Mouse (Mus musculus) bone marrow macrophage, adult 2 months (primary cell): ENCODE measurements around the gene Rpp25. TPM values are rescaled to one million over a fixed set of nuclear protein-coding genes. Genes with fewer than 3 reads are reported as not detected.

Experiments
- H3K27ac ChIP-seq: 2 replicates; pipeline ENCODE4 v1.5.1; 2012; ENCODE audit warnings: low read depth, low read length; ENCODE audit not compliant: insufficient read depth
- H3K4me1 ChIP-seq: 2 replicates; pipeline ENCODE4 v1.6.1; 2012; ENCODE audit warnings: low read length; ENCODE audit not compliant: control insufficient read depth, insufficient read depth
- H3K4me3 ChIP-seq: 2 replicates; pipeline ENCODE4 v1.5.1; 2012; ENCODE audit warnings: mild to moderate bottlenecking, low read length, moderate library complexity; ENCODE audit not compliant: insufficient read depth
- CTCF ChIP-seq: IDR thresholded peaks from 2 replicates; pipeline ENCODE4 v1.5.1; 2012; ENCODE audit warnings: low read depth, mild to moderate bottlenecking, low read length, moderate library complexity
- POLR2A ChIP-seq: IDR thresholded peaks from 2 replicates; pipeline ENCODE4 v1.6.1; 2012; ENCODE audit warnings: mild to moderate bottlenecking, low read depth, low read length, borderline replicate concordance
- polyA plus RNA-seq: library from polyadenylated mRNA; stranded (reverse); fragments of >200 nt; gene quantifications from 2 replicates; pipeline ENCODE4 v1.2.4, GENCODE M21; 2012; ENCODE audit not compliant: missing spikeins, insufficient read depth, insufficient read length

The Rpp25 gene
- polyA plus RNA-seq, 1 experiment, result not detected

DNA sequence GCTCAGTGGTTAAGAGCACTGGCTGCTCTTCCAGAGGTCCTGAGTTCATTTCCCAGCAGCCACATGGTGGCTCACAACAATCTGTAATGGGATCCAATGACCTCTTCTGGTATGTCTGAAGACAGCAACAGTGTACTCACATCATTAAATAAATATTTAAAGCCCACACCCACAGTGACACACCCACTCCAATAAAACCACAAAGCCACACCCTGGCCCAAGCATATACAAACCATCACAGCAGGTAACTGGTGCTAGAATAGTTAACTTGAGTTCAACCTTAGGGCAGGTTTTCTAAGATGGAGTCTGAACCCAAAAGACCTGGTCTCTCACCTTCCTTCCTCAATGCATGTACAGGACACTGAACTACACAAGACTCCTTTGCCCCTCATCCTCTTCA is 8.9 kb upstream of the Rpp25 start:
- Histone ChIP-seq H3K4me3 (no peak overlapping the region), H3K27ac (no peak overlapping the region), H3K4me1 (no peaks in the 10 kb centered on the region)
- TF ChIP-seq POLR2A (no peak), CTCF (no peak)

- H3K4me1 ChIP-seq, result no peaks in the 10 kb centered on the region
- TF ChIP-seq POLR2A (no peak), CTCF (no peak)
- H3K4me3 ChIP-seq, result no peak overlapping the region
- H3K27ac ChIP-seq, result no peak overlapping the region
These were observed 6.6 kb upstream of the Rpp25 start for GRCm38 (mm10) chr9:57497236-57497635.

- TF ChIP-seq CTCF (no peak), POLR2A (no peak)
- Histone ChIP-seq H3K4me3 (no peak overlapping the region), H3K27ac (no peak overlapping the region), H3K4me1 (no peaks in the 10 kb centered on the region)
These were observed 5.3 kb upstream of the Rpp25 start for GRCm38 (mm10) chr9:57498536-57498935.

DNA sequence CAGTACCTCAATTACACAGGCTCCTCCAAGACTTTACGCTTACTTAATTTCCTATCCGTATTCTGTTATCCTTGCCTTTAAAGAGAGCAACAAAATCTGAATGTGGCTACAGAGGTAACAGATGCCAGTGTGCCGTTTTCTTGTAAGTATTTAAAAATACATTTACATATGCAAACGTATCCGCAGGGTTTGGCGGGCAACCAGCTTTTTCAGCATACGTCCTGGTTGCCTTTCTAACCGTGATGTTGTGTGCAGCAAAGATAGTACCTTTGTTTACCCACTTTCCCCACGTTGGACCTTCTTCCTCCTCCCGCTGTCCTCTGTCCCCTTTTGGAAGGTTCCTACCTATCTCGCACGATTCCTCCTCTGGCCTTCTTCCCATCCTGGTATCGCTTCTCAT is 2.4 kb upstream of the Rpp25 start:
- TF ChIP-seq CTCF (no peak), POLR2A (no peak)
- Histone ChIP-seq H3K27ac (no peak overlapping the region), H3K4me3 (no peak overlapping the region), H3K4me1 (no peaks in the 10 kb centered on the region)

DNA sequence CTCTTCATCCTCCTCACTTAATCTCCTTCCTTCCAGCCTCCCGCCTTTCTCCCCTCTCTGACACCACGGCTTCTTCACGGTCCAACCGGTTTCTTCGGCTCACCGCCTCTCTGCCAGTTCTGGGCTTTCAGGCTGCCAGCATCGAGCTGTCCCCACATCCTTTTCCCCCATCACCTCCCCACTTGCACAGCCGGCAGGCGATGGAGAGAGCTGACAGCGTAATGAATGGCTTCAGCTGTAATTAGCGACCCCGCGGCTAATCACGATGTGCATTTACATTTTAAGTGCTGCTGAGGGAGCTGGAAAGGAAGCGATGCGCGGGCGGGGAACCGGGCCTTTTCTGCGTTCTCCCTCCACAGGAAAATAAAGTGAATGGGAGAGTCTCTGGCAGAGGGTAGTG is 2.0 kb upstream of the Rpp25 start:
- Histone ChIP-seq H3K4me1 (no peaks in the 10 kb centered on the region), H3K4me3 (no peak overlapping the region), H3K27ac (no peak overlapping the region)
- TF ChIP-seq POLR2A (no peak), CTCF (no peak)

DNA sequence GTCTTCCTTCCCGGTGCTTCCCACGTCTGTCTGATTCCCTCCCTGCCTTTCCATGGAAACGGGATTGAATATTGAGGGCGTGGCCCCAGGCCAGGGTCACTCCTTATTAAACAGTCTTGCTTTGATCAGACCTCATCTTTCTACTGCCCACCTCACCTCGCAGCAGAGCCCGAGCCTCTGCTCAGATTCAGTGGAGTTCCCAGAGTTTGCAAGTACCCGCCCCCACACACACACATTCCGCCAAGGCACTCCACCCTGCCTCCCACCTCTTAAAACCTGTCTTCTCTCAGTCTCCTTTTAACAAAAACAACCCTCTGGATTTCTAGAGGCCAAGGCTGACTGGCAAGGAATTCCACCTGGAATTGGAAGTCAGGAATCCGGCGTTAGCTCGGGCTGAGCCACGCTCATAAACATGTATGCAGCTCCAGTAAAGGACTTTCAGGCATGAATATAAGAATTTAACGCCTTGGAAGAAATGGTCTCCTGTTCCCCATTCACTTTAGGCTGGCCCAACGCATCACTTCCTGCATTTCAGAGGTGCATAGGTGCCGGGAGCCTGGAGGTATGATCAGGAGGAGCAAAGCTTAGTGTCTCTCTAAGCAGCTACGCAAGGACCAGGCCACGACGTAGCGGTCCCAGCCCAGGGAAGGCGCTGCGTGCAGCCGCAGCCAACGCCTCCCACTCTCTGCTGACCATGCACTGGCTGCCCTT is 760 bp upstream of the Rpp25 start:
- Histone ChIP-seq H3K4me1 (no peaks in the 10 kb centered on the region), H3K27ac (no peak overlapping the region), H3K4me3 (peak overlapping the region; percentile 56)
- no peak for TF ChIP-seq POLR2A
- no peak for TF ChIP-seq CTCF

GRCm38 (mm10) chr9:57504381-57504700 is 515 bp downstream of the Rpp25 start:
- Histone ChIP-seq H3K4me1 (no peaks in the 10 kb centered on the region), H3K4me3 (peak overlapping the region; percentile 56), H3K27ac (no peak overlapping the region)
- TF ChIP-seq CTCF, result no peak
- no peak for TF ChIP-seq POLR2A

DNA sequence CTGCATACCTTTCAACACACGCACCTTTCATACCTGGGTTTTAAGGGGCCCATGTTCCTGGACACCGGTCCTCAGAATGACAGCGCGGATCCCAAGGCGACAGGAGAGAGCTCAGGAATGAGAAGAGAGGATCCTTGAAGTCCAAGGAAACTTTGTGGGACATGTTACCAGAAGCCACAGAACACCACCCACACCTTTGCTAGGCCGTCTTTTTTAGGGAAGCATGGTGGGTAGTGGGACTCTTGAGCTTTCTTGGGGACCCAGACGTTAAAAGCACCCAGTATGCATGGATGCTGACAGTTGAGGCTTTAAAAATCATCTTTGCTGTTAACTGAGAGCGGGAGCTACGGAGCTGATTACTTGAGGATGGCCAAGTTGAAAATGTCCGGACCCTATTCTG is 1.1 kb downstream of the Rpp25 start:
- no peak overlapping the region for H3K27ac ChIP-seq
- no peaks in the 10 kb centered on the region for H3K4me1 ChIP-seq
- TF ChIP-seq CTCF (no peak), POLR2A (no peak)
- H3K4me3 ChIP-seq, result no peak overlapping the region

GRCm38 (mm10) chr9:57505700-57506099 is 1.9 kb downstream of the Rpp25 start:
- Histone ChIP-seq H3K4me3 (no peak overlapping the region), H3K4me1 (no peaks in the 10 kb centered on the region), H3K27ac (no peak overlapping the region)
- no peak for TF ChIP-seq CTCF
- TF ChIP-seq POLR2A, result no peak

GRCm38 (mm10) chr9:57510577-57510976 is 6.8 kb downstream of the Rpp25 start:
- Histone ChIP-seq H3K27ac (no peak overlapping the region), H3K4me1 (no peaks in the 10 kb centered on the region), H3K4me3 (no peak overlapping the region)
- TF ChIP-seq CTCF, result no peak

- Histone ChIP-seq H3K4me1 (no peaks in the 10 kb centered on the region), H3K4me3 (no peak overlapping the region), H3K27ac (no peak overlapping the region)
- TF ChIP-seq POLR2A (no peak), CTCF (no peak)
These were observed 13.3 kb downstream of the Rpp25 start for GRCm38 (mm10) chr9:57517113-57517512.
